Mouse (Mus musculus) ES-E14 (cell line): ENCODE measurements around the gene Golim4.

Experiments
- HCFC1 ChIP-seq: IDR thresholded peaks from 2 replicates; pipeline ENCODE4 v1.6.1; 2012; ENCODE audit warnings: low read length, inconsistent platforms, borderline replicate concordance; ENCODE audit not compliant: insufficient read depth
- MAFK ChIP-seq: IDR thresholded peaks from 2 replicates; pipeline ENCODE4 v1.6.1; 2014; ENCODE audit warnings: mild to moderate bottlenecking, low read depth, low read length, inconsistent platforms; ENCODE audit not compliant: insufficient read depth
- ZC3H11A ChIP-seq: IDR thresholded peaks from 2 replicates; pipeline ENCODE4 v1.6.1; 2012; ENCODE audit warnings: low read depth, mild to moderate bottlenecking, inconsistent platforms, low read length, borderline replicate concordance
- ZNF384 ChIP-seq: IDR thresholded peaks from 2 replicates; pipeline ENCODE4 v1.6.1; 2012; ENCODE audit warnings: low read depth, low read length, inconsistent platforms

- no peak for TF ChIP-seq ZC3H11A
- TF ChIP-seq ZNF384 = no peak
- no peak for TF ChIP-seq HCFC1
- TF ChIP-seq MAFK = no peak
Measured at GRCm38 (mm10) chr3:75941864-75942263, 14.9 kb downstream of the Golim4 start.
